Mouse (Mus musculus) embryonic fibroblast, embryonic 13.5 days (primary cell): Measurements from ENCODE around the gene Gal3st2c. TPM values are rescaled to one million over a fixed set of nuclear protein-coding genes. Genes with fewer than 3 reads are reported as not detected.
"Not testable (repeated sequence)": the region's sequence is repeated elsewhere in the genome, so short reads cannot be mapped to it uniquely, and the experiment has no call there.

ENCODE experiments used
- H3K27ac ChIP-seq: 2 replicates; pipeline ENCODE4 v1.5.1; 2012; ENCODE audit warnings: low read length, control low read depth, inconsistent platforms; ENCODE audit not compliant: insufficient read depth
- H3K4me1 ChIP-seq: 2 replicates; pipeline ENCODE4 v1.6.1; 2011; ENCODE audit warnings: low read length; ENCODE audit not compliant: control insufficient read depth, insufficient read depth
- H3K4me3 ChIP-seq: 2 replicates; pipeline ENCODE4 v1.5.1; 2011; ENCODE audit warnings: mild to moderate bottlenecking, control low read depth, low read length; ENCODE audit not compliant: insufficient read depth
- CTCF ChIP-seq: IDR thresholded peaks from 2 replicates; pipeline ENCODE4 v1.5.1; 2011; ENCODE audit warnings: mild to moderate bottlenecking, control low read depth, low read length, moderate library complexity, borderline replicate concordance; ENCODE audit not compliant: insufficient read depth
- POLR2A ChIP-seq: IDR thresholded peaks from 2 replicates; pipeline ENCODE4 v1.6.1; 2011; ENCODE audit warnings: low read depth, mild to moderate bottlenecking, control low read depth, low read length, moderate library complexity
- polyA plus RNA-seq: library from polyadenylated mRNA; stranded (reverse); fragments of >200 nt; gene quantifications from 2 replicates; pipeline ENCODE4 v1.2.4, GENCODE M21; 2011; ENCODE audit warnings: low read depth; ENCODE audit not compliant: missing spikeins, insufficient read length

The Gal3st2c gene
- polyA plus RNA-seq, result 0.07 TPM in 1 of 2 replicates, not detected in the other

GRCm38 (mm10) chr1:93990209-93990608 is at the start of gene Gal3st2c:
Gene Gal3st2c (plus strand): TSS chr1:93990509.
- not testable (repeated sequence) for H3K27ac ChIP-seq, H3K4me3 ChIP-seq, H3K4me1 ChIP-seq

GRCm38 (mm10) chr1:93949087-93949486 is 41.2 kb upstream of the Gal3st2c start:
- H3K4me1 ChIP-seq, H3K27ac ChIP-seq, H3K4me3 ChIP-seq: not testable (repeated sequence)

GRCm38 (mm10) chr1:93966489-93966888 is 23.8 kb upstream of the Gal3st2c start:
- H3K27ac ChIP-seq, H3K4me3 ChIP-seq, H3K4me1 ChIP-seq: not testable (repeated sequence)

DNA sequence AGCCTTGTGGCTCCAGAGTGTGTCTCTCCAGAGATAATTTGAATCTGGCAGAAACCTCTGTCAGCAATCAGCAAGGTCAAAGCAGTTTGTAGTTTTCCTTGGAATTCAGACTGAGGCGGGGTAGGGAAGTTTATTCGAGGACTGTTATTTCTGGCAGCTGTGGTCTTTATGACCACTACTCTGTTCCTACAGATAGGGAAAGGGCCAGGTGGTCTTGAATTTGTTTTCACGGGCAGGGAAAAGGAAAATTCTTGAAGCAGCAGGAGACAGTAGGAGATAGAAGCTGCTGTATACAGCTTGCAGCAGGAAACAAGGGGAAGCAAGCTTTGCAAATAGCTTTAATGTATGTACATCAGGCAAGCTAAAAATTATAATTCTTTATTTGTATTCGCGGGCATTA is 19.9 kb upstream of the Gal3st2c start:
- H3K4me3 ChIP-seq, H3K4me1 ChIP-seq: not testable (repeated sequence)

DNA sequence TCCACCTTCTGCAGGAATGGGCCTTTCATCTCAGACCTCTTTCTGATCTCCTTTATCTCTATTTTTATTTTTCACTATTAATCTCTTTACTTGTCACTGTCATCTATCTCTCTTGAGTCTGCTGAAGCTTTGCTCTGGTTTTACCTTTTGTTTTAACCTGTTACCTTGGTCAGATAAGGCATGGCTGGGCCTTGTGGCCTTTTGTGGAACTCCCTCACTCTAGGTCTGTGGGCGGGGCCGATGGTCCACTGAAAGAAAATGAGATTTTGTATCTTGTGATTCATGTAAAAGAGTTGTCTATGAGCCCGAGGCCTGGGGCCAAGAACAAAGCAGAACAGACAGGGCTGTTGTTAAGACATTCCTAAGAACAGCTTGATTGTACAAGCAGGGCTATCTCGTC is 19.5 kb upstream of the Gal3st2c start:
- H3K27ac ChIP-seq, H3K4me1 ChIP-seq, H3K4me3 ChIP-seq: not testable (repeated sequence)

More for the DNA sequence above, 19.9 kb upstream of the Gal3st2c start:
- H3K27ac ChIP-seq, result not testable (repeated sequence)

- not testable (repeated sequence) for H3K27ac ChIP-seq, H3K4me3 ChIP-seq, H3K4me1 ChIP-seq
Observed at GRCm38 (mm10) chr1:93975764-93976163, 14.5 kb upstream of the Gal3st2c start.

- not testable (repeated sequence) for H3K4me3 ChIP-seq, H3K27ac ChIP-seq
Observed at GRCm38 (mm10) chr1:93978287-93978686, 12.0 kb upstream of the Gal3st2c start.

DNA sequence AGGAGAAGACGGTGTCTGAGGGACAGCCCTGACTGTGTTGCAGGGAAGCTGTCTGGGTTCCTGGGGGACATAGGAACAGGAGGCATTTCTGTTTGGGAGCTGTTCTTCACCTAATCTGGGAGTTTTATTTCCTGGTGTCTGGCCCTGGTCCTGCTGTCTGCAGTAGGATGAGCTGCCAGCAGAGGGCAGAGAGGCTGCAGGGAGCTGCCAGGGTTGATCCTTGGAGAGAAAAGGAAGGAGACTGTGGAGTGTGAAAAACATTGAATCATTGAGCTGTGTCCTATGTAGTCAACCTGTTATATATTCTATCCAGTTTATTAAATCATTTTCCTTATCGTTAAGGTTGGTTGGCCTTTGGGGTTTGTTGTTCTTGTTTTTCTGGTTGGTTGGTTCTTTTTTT is 9.4 kb upstream of the Gal3st2c start:
- H3K4me1 ChIP-seq, H3K27ac ChIP-seq, H3K4me3 ChIP-seq: not testable (repeated sequence)

More at GRCm38 (mm10) chr1:93978287-93978686, 12.0 kb upstream of the Gal3st2c start:
- not testable (repeated sequence) for H3K4me1 ChIP-seq

GRCm38 (mm10) chr1:93986167-93986566 is 4.1 kb upstream of the Gal3st2c start:
- no peaks in the 10 kb centered on the region for H3K4me1 ChIP-seq
- H3K4me3 ChIP-seq, result no peak overlapping the region
- no peak overlapping the region for H3K27ac ChIP-seq
- TF ChIP-seq POLR2A (no peak), CTCF (no peak)

DNA sequence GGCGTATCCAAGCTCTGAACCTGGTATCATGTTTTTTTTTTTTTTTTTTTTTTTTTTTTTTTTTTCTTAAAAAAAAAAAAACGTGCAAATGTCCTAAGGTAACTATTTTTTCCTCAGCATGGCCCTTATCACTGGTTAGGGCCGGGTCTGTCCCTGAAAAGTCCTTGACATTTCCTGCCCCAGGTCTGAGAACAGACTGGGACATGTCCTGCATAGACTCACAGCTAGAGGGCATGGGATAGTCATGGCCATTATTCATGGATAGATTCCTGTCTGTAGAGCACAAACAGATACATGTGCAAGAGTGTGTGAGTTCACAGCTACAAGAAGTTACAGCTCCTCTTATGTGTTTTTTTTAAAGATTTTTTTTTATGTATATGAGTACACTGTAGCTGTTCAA is 1.5 kb upstream of the Gal3st2c start:
- no peaks in the 10 kb centered on the region for H3K4me1 ChIP-seq
- H3K27ac ChIP-seq, result no peak overlapping the region
- TF ChIP-seq CTCF (no peak), POLR2A (no peak)
- no peak overlapping the region for H3K4me3 ChIP-seq

DNA sequence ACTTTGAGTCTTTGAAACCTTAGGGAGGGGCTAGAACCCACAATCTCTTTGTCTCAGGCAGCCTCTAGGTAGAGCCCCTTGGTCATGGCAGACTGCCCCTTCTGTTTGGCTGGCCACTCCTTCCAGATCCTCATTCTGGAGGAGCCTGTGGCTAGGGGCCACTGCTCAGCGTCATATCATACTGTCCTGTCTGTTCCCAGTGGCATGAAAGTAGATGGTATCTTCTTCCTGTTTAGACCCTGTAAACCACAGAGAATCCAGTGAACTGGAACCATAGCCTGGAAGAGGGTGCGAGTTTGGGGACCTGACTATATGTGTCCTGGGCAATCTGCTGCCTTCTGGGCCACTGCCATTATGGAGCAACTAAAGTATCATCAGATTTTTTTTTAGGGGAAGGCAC is 759 bp downstream of the Gal3st2c start:
- H3K27ac ChIP-seq, H3K4me1 ChIP-seq: not testable (repeated sequence)

DNA sequence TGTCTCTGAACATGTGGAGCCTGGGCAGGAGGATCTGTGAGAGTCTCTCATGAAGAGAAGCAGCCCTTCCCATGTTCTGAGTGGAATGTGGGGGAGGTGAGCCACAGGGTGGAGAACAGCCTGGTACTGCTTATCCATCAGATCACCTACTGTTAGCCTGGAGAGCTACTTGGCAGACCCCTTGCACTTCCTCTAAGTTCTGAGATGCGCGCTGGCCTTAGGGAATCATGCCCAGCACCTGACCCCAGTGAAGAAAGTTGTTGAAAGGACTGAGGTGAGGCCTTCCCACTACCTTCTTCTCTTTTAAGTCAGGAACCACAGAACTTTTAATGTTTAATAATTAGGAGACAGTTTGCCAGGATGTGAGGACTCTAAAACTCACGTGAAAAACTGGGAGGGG is 1.2 kb downstream of the Gal3st2c start:
- H3K4me1 ChIP-seq, H3K4me3 ChIP-seq, H3K27ac ChIP-seq: not testable (repeated sequence)

More for the DNA sequence above, 759 bp downstream of the Gal3st2c start:
- H3K4me3 ChIP-seq, result not testable (repeated sequence)

- TF ChIP-seq POLR2A (no peak), CTCF (no peak)
Observed at GRCm38 (mm10) chr1:94001023-94001422, 10.7 kb downstream of the Gal3st2c start.

GRCm38 (mm10) chr1:94005954-94006506 is 15.7 kb downstream of the Gal3st2c start:
- not testable (repeated sequence) for H3K27ac ChIP-seq, H3K4me1 ChIP-seq, H3K4me3 ChIP-seq

More at GRCm38 (mm10) chr1:94001023-94001422, 10.7 kb downstream of the Gal3st2c start:
- Histone ChIP-seq H3K4me1 (no peaks in the 10 kb centered on the region), H3K27ac (no peak overlapping the region), H3K4me3 (no peak overlapping the region)

- H3K4me3 ChIP-seq, H3K27ac ChIP-seq, H3K4me1 ChIP-seq: not testable (repeated sequence)
Observed at GRCm38 (mm10) chr1:94008826-94009225, 18.5 kb downstream of the Gal3st2c start.
